Mouse (Mus musculus) forebrain, postnatal 0 days (tissue): ENCODE data around the gene St6galnac1. TPM values are rescaled to one million over a fixed set of nuclear protein-coding genes. Genes with fewer than 3 reads are reported as not detected.

ENCODE experiments used
- ATAC-seq: fragments of 200-750 bp; cut with Nextera tagmentation; 2 replicates; pipeline ENCODE4 v1.8.0; 2017; ENCODE audit warnings: mild to moderate bottlenecking, moderate library complexity
- DNase-seq: peaks from one replicate; pipeline ENCODE4 v3.0.0-alpha.2; 2015
- H3K27ac ChIP-seq: fragments of 300-500 bp; sonication (generic); 2 replicates; pipeline ENCODE4 v1.5.1; 2014; ENCODE audit warnings: low read depth, mild to moderate bottlenecking, antibody characterized with exemption, low read length, moderate library complexity, mixed read lengths
- H3K27me3 ChIP-seq: fragments of 300-500 bp; sonication (generic); 2 replicates; pipeline ENCODE4 v1.6.1; 2014; ENCODE audit warnings: mild to moderate bottlenecking, low read length, mixed read lengths; ENCODE audit not compliant: insufficient read depth
- H3K36me3 ChIP-seq: fragments of 300-500 bp; sonication (generic); 2 replicates; pipeline ENCODE4 v1.6.1; 2014; ENCODE audit warnings: mild to moderate bottlenecking, moderate library complexity; ENCODE audit not compliant: insufficient read depth
- H3K4me1 ChIP-seq: fragments of 300-500 bp; sonication (generic); 2 replicates; pipeline ENCODE4 v1.6.1; 2014; ENCODE audit warnings: antibody characterized with exemption; ENCODE audit not compliant: insufficient read depth
- H3K4me2 ChIP-seq: fragments of 300-500 bp; sonication (generic); 2 replicates; pipeline ENCODE4 v1.6.1; 2014; ENCODE audit warnings: low read depth, mild to moderate bottlenecking, moderate library complexity
- H3K4me3 ChIP-seq: fragments of 300-500 bp; sonication (generic); 2 replicates; pipeline ENCODE4 v1.5.1; 2014; ENCODE audit warnings: low read depth, low read length, mixed read lengths
- H3K9ac ChIP-seq: fragments of 300-500 bp; sonication (generic); 2 replicates; pipeline ENCODE4 v1.6.1; 2014; ENCODE audit warnings: mild to moderate bottlenecking
- H3K9me3 ChIP-seq: fragments of 300-500 bp; sonication (generic); 2 replicates; pipeline ENCODE4 v1.6.1; 2016; ENCODE audit warnings: low read length
- CTCF ChIP-seq: sonication (generic); IDR thresholded peaks from 2 replicates; pipeline ENCODE4 v1.5.1; 2016; ENCODE audit warnings: antibody characterized with exemption, control low read depth, low read depth
- WGBS: fragments of 180-500 bp; shearing (Covaris S2); extraction: QIAGEN DNeasy Blood & Tissue Kit; methylation state at CpG from one replicate; pipeline ENCODE4 v1.1.7; 2014; 5-methylcytosine and 5-hydroxymethylcytosine counted together
- polyA plus RNA-seq: library from polyadenylated mRNA; unstranded; fragments of >200 nt; fragmentation: Nextera tagmentation; extraction: Ambion mirVana; gene quantifications from 2 replicates; pipeline ENCODE4 v1.2.1, GENCODE M21; 2015
- total RNA-seq: library from RNA; depleted of rRNA; stranded (reverse); fragments of >200 nt; gene quantifications from 2 replicates; pipeline ENCODE4 v1.2.3, GENCODE M21; 2014

Gene St6galnac1
- total and polyA plus RNA-seq, 2 experiments from 2014 or later: not detected

DNA sequence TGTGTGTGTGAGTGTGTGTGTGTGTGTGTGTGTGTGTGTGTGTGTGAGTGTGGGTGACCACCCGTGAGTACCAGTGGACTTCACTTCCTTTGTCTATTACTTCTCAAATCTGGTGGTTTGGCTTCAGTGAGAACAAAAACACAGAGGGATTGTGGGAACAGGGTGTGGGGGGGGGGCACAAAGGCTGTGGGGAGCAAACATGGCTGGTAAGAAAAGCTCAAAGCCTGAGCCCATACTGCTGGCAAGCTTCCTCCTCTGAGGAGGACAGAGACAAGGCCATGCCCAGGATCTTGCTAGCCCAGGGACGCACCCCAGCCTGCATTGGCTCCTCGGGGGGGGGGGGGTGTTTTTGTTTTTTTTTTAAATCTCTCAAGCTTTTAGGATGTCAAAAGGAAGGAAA lies 32.2 kb upstream of the St6galnac1 start:
- ATAC-seq: no peak
- DNase-seq: no peak

DNA sequence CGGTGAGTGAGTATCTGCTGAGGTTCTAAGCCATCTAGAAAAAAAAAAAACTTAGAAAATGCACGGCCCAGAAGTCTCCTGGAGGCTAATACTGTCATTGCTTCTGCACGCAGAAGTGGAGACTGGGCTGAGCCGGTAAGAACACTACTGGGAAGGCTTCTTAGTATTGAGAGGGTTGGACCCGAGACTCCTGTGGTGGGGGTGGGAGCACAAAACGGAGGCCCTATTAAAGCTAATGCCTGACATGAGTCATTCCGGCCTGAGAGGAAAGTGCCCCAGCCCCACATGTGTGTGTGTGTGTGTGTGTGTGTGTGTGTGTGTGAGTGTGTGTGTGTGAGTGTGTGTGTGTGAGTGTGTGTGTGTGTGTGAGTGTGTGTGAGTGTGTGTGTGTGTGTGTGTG lies 31.8 kb upstream of the St6galnac1 start:
- Histone ChIP-seq H3K4me1 (0 out of 2 replicates have a peak, but pooled peaks cover 7% of the 10 kb centered on the region), H3K27me3 (no peaks in the 10 kb centered on the region), H3K4me3 (no peak overlapping the region), H3K9me3 (no peaks in the 10 kb centered on the region), H3K36me3 (no peaks in the 10 kb centered on the region), H3K4me2 (no peak overlapping the region), H3K27ac (no peak overlapping the region), H3K9ac (no peak overlapping the region)
- ATAC-seq (no peak), DNase-seq (no peak)
- WGBS: 48% methylated on average over 7 of the region's 7 CpGs
- TF ChIP-seq CTCF: no peak

More for the DNA sequence above, 32.2 kb upstream of the St6galnac1 start:
- H3K27me3 ChIP-seq: no peaks in the 10 kb centered on the region
- H3K9ac ChIP-seq: 0 out of 2 replicates have a peak overlapping the region, but pooled peaks have one; percentile 14
- no peaks in the 10 kb centered on the region for H3K36me3 ChIP-seq
- peak overlapping the region; percentile 24; the same call in 1 of the 2 replicates for H3K27ac ChIP-seq
- 66% methylated on average over 3 of the region's 3 CpGs for WGBS
- no peak overlapping the region for H3K4me2 ChIP-seq
- H3K4me1 ChIP-seq: 0 out of 2 replicates have a peak, but pooled peaks cover 7% of the 10 kb centered on the region
- H3K4me3 ChIP-seq: no peak overlapping the region
- H3K9me3 ChIP-seq: no peaks in the 10 kb centered on the region
- TF ChIP-seq CTCF: no peak

DNA sequence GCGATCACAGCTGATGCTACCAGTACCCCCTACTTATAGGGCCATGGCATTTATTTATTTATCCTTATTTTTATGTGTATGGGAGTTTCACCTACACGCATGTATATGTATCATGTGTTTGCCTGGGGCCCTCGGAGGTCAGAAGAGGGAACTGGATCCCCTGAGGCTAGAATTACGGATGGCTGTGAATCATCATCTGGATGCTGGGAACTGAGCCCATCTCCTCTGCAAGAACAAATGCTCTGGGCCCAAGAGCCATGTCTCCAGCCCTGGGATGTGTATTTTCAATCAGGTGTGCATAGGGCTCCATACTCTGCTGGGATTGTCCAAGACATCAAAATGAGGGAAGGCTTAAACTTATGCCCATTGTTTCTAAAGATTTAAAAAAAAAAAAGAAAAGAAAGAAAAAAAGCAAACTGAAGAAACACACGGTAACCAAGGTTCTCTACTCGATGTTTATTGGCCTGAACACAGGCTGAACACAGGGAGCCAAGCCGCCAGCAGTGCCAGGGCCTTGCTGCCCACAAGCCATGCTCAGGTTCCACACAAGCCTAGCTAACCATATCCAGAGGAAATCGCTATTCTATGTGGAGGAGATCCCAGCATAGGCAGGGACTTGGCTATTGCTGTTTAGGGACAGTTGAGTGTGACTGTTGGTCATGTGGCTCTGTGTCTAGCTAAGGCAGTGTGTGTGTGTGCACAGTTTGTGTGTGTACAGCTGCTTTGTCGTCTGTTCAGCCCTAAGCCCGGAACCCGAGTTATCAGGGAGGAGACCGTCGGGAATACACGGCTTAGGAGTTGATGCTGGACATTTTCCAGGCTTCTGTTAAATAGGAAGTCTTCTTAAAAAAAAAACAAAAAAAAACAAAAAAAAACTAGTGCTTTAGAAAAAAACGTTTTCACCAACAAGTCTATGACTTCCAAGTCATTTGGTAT lies 31.1 kb upstream of the St6galnac1 start:
- ATAC-seq (no peak), DNase-seq (no peak)
- no peaks in the 10 kb centered on the region for H3K36me3 ChIP-seq
- WGBS: 62% methylated on average over 15 of the region's 15 CpGs
- H3K4me3 ChIP-seq: no peak overlapping the region
- 0 out of 2 replicates have a peak, but pooled peaks cover 7% of the 10 kb centered on the region for H3K4me1 ChIP-seq
- H3K27me3 ChIP-seq: no peaks in the 10 kb centered on the region
- TF ChIP-seq CTCF: no peak
- H3K9me3 ChIP-seq: no peaks in the 10 kb centered on the region
- no peak overlapping the region for H3K27ac ChIP-seq
- no peak overlapping the region for H3K4me2 ChIP-seq
- no peak overlapping the region for H3K9ac ChIP-seq

DNA sequence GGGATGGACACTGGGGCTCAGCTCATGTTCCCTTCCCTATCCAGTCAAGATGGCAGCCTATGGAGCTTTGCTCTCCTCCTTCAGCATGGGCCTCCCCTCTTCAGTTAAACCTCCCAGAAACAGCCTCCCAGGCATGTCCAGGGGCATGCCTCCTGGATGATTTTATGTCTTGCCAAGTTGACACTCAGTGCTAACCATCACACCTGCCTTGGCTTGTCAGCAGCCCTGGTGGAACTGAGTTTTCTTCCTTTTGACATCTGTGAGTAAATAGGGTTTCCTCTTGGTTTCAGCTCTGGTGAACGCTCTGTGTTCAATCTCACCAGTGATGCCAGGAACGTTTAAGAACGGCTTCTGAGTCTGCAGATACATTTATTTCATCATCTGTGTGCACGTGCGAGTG lies 27.4 kb upstream of the St6galnac1 start:
- Histone ChIP-seq H3K27me3 (no peaks in the 10 kb centered on the region), H3K9ac (no peak overlapping the region), H3K4me1 (no peaks in the 10 kb centered on the region), H3K4me2 (no peak overlapping the region), H3K9me3 (no peaks in the 10 kb centered on the region), H3K36me3 (no peaks in the 10 kb centered on the region), H3K4me3 (no peak overlapping the region), H3K27ac (no peak overlapping the region)
- TF ChIP-seq CTCF: no peak
- ATAC-seq (no peak), DNase-seq (no peak)
- 86% methylated on average over 5 of the region's 5 CpGs for WGBS

DNA sequence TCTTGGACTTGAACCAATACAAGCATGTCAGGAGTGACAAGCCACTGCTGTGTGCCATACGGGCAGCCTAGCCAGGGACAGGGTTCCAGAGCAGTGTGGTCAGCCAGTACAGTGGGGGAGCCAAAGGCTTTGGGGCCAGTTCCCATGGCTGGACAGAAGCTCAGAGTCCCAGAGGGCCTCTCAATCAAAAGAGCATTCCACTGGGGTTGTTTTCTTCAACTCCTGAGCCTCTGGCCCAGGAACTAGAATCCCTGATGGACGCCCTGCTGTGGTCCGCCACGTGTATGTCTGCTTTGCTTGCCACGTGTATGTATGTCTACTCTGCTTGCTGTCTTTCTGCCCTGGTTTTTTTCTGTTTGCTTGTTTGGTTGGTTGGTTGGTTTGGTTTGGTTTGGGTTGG lies 25.8 kb upstream of the St6galnac1 start:
- Histone ChIP-seq H3K27ac (no peak overlapping the region), H3K36me3 (no peaks in the 10 kb centered on the region), H3K9ac (no peak overlapping the region), H3K4me2 (no peak overlapping the region), H3K4me1 (no peaks in the 10 kb centered on the region), H3K27me3 (no peaks in the 10 kb centered on the region), H3K4me3 (no peak overlapping the region), H3K9me3 (no peaks in the 10 kb centered on the region)
- ATAC-seq: no peak
- TF ChIP-seq CTCF: no peak
- WGBS: 65% methylated on average over 5 of the region's 5 CpGs
- no peak for DNase-seq

DNA sequence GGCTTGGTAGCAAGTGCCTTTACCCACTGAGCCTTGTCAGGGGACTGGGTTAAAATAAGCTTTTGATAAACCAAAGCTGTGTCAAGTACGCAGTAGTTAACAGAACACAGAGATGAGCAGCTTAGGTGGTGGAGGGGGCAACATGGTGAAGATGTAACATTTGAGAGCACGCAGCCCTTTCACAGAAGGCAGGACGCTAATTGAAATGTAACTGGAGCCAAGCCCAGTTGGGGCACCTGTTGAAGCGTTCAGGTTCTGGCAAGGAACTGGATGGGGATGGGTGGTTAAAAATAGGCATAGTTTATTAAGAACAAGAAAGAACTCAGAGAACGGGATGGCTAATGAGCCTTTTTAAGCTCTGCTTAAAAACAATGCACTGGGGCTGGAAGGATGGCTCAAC lies 24.1 kb upstream of the St6galnac1 start:
- ATAC-seq: no peak
- no peaks in the 10 kb centered on the region for H3K9me3 ChIP-seq
- no peak overlapping the region for H3K27ac ChIP-seq
- no peaks in the 10 kb centered on the region for H3K27me3 ChIP-seq
- H3K9ac ChIP-seq: no peak overlapping the region
- H3K4me2 ChIP-seq: no peak overlapping the region
- no peak overlapping the region for H3K4me3 ChIP-seq
- no peaks in the 10 kb centered on the region for H3K4me1 ChIP-seq
- WGBS: 59% methylated on average over 5 of the region's 5 CpGs
- no peaks in the 10 kb centered on the region for H3K36me3 ChIP-seq
- TF ChIP-seq CTCF: no peak
- DNase-seq: peak; percentile 47

DNA sequence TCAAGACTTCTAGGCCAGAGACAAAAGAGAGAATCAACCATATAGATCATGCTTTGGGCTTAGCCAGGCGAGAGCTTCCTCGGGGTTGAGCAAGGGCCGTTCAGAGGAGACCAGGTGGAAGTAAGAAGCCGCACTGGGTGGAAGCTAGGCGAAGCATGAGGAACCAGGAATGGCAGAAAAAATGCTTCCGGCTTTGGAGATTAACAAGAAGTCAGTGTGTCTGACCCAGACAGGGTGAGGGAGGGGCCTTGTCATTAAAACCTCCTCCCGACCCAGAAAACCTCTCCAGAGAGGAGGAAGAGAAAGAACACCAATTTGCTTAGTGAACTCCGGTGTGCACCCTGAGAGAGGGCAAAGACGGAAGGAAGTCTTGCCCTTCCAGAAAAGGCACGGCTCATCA lies 8.9 kb upstream of the St6galnac1 start:
- DNase-seq (no peak), ATAC-seq (no peak)
- H3K9me3 ChIP-seq: no peaks in the 10 kb centered on the region
- no peaks in the 10 kb centered on the region for H3K27me3 ChIP-seq
- WGBS: 90% methylated on average over 10 of the region's 10 CpGs
- no peaks in the 10 kb centered on the region for H3K36me3 ChIP-seq
- H3K9ac ChIP-seq: no peak overlapping the region
- TF ChIP-seq CTCF: no peak
- H3K4me1 ChIP-seq: no peaks in the 10 kb centered on the region
- H3K27ac ChIP-seq: no peak overlapping the region
- H3K4me2 ChIP-seq: no peak overlapping the region
- no peak overlapping the region for H3K4me3 ChIP-seq
